Mouse (Mus musculus) heart, postnatal 14 days (tissue): ENCODE measurements at regions not wholly inside any gene's neighbourhood (a gene's known extent, or its start where the extent isn't known, plus 50 kb on each side); places are given as distances from the start of the nearest gene placed in this dataset.
"Not testable (repeated sequence)": the region's sequence is repeated elsewhere in the genome, so short reads cannot be mapped to it uniquely, and the experiment has no call there.

Source experiments
- DNase-seq, 2 experiments: peaks; one replicate each; pipeline ENCODE4 v3.0.0; 2021 to 2022
- intact Hi-C: fragments of 180-260 bp; cut with DNase I; formaldehyde crosslinking; loops from one replicate; pipeline ENCODE4 v1.15.1; 2025

DNA sequence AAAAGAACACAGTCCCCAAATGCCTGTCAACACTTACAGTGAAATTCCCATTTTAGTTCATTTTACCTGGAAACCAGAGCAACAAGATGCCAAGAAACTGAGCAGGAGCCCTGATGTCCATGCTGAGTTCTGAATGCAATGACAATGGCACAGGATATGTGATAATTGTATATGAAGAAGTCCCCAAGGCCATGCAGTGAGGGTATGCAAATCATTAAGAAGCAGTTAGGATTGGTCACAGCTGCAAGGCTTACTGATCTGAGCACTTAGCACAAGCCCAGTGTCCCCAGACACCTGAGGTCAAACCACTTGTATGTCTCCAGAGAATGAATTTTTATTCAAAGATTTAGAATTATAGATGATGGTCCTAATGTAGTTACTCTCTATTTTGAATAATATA lies 419.0 kb upstream of the Tacstd2 start:
- intact Hi-C loops: not testable (repeated sequence)

DNA sequence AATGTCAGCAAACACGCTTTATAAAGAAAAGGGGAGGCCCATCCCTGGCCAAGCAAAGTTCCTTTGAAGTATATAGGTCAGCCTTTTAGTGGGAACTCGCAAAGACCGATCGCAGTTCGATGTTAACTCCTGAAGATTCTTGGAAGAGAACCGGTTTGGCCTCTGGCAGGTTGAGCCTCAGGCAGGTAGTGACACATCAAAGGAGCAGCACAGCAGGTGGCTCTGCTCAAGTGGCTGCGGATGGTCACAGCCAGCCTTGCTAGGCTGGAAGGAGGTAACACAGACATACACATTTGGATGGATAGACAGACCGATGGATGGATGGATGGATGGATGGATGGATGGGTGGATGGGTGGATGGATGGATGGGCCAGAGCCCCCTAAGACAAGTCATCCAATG lies 395.9 kb upstream of the Tacstd2 start:
- DNase-seq, intact Hi-C loops: not testable (repeated sequence)

More for the DNA sequence above, 419.0 kb upstream of the Tacstd2 start:
- not testable (repeated sequence) for DNase-seq

DNA sequence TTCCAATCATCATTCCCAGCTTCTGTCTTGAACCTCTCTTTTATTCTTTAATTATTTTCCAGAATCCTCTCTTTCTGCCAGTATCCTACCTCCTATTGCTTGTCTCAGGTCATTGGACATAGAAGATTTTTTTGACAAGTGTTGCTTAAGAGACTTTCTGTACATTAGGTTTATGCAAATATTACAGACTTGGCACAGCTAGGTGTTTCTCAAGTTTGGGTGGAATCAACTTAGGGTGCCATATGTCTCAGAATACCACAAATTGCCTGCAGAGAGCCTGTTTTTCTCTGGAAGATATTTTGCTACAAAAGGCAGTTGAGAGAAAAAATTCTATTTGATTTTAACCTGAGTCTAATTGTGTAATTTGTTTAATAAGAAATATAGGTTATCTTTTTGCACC lies 386.9 kb upstream of the Tacstd2 start:
- DNase-seq: no peak
- intact Hi-C loops: no loop called here

DNA sequence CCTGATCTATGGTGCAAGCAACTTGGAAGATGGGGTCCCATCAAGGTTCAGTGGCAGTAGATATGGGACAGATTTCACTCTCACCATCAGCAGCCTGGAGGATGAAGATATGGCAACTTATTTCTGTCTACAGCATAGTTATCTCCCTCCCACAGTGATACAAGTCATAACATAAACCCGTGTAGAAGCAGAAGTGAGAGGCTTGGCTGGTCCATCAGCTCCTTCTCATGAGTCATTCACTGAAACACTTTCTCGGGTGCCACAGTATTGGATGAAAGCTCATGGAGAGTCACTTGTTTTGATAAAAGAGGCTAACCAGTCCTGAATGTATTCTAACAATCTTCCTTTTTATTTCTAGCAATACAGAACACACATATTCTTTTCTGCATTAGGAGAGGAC lies 378.3 kb upstream of the Tacstd2 start:
- DNase-seq: no peak
- intact Hi-C loops: no loop called here

DNA sequence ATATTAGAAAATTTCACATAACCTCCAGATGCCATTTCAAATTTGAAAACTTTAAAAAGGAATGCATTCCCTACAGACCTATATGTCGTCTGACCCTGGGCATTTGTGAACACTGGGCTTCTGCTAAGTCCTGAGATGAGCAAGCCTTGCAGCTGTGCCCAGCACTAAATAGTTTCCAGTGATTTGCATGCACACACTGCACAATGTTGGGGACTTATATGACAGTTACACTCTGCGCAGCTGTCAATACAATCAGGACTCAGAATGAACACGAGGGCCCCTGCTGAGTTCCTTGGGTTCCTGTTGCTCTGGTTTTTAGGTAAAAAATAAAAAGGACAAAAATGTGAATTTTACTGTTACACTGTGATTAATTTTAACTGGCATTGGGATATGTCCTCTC lies 377.7 kb upstream of the Tacstd2 start:
- intact Hi-C loops: no loop called here
- no peak for DNase-seq

DNA sequence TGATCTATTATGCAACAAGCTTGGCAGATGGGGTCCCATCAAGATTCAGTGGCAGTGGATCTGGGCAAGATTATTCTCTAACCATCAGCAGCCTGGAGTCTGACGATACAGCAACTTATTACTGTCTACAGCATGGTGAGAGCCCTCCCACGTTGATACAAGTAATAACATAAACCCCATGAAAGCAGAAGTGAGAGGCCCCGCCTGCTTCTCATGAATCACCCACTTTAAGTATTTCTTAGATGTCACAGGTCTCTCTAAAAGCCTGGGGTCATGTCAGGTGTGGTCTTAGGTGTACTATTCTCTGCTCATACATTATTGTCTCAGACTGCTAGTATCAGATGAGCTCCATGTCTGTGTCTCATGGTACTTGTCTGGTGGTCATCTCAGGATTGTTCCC lies 360.9 kb upstream of the Tacstd2 start:
- intact Hi-C loops: no loop called here
- DNase-seq: no peak

DNA sequence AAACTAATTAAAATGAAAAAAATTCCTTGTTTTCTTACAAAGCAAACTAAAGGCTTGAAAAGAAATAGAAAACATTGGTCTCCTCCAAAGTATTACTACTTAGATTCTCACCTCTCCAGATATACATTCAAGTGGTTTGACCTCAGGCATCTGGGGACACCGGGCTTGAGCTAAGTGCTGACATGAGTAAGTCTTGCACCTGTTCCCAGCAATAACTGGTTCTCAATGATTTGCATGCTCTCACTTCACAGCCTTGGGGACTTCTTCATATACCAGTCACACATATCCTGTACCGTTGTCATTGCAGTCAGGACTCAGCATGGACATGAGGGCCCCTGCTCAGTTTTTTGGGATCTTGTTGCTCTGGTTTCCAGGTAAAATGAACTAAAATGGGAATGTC lies 360.3 kb upstream of the Tacstd2 start:
- DNase-seq: no peak
- intact Hi-C loops: no loop called here

DNA sequence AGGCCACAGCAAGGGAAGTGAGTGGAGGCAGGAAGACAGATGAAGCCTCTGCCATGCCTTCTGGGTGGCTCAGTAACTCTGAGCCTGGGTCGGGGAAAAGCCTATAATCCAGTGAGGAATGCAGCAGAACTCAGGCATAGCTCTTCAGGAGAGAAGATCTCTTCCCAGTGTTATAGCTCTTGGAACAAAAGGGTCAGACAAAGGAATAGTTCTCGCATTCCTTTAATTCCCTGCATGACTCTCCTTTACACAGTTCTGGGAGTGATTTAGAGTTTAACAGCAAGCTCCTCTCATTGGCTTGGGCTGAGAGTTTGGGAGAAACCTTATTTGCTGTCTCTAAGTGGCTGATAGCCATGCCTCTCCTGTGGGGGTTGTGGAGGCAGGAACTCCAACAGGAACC lies 352.0 kb upstream of the Tacstd2 start:
- no peak for DNase-seq
- intact Hi-C loops: no loop called here

DNA sequence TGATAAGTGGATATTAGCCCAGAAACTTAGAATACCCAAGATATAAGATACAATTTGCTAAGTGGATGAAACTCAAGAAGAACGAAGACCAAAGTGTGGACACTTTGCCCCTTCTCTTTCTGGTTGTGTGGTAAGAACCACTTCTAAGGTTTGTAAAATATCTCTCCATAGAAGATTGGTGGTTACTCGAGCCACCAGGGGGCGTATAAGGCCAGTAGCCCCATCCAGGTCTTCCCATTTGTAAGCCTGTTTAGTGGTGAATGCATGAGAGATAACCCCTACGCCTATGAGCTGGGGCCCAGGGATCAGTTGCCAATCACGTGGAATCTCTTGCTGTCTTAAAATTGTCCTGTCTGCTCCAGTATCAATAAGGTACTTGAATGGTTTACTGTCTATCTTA lies 349.3 kb upstream of the Tacstd2 start:
- no peak for DNase-seq
- intact Hi-C loops: no loop called here

DNA sequence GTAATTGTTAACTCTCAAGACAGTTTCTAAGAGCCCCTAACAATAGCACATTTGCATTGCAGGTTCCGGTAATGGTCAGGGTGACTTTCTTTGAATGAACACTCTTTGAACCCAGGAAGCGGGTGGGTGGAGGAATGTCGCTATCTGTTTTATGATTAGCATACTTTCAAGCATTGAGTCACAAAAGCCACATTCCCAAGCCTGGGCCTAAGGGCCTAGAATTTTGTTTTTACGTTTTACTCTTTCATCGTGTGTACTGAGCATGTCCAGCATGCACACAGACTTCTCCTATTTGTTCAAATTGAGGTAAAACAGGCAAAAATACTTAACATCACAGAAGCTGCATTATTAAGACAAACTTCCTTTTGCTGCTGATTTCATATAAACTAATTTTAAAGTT lies 345.9 kb upstream of the Tacstd2 start:
- intact Hi-C loops, DNase-seq: not testable (repeated sequence)

DNA sequence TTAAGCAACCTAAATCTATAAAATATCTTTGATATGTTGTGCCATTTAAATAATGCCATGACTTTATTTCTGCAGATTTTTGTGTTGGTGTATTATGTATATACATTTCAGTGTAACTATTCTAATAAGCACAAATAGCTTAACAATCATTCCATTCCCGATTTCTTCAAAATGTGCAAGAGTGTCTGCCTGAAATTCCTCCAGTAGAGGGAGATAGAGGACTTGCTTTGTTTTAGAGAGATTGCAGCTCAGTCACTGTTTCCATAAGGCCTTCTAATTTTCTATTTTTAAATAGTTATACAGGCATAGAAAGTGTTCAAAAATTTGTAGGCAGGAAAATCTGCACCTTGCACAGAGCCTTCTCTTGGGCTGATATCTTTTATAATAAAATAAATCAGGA lies 322.3 kb upstream of the Tacstd2 start:
- DNase-seq, intact Hi-C loops: not testable (repeated sequence)

DNA sequence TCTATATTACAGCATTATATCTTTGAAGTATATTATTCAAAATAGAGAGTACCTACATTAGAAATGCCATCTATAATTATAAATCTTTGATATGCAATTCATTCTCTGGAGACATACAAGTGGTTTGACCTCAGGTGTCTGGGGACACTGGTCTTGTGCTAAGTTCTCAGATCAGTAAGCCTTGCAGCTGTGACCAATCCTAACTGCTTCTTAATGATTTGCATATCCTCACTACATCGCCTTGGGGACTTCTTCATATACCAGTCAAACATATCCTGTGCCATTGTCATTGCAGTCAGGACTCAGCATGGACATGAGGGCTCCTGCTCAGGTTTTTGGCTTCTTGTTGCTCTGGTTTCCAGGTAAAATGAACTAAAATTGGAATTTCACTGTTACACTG lies 303.9 kb upstream of the Tacstd2 start:
- DNase-seq, intact Hi-C loops: not testable (repeated sequence)

DNA sequence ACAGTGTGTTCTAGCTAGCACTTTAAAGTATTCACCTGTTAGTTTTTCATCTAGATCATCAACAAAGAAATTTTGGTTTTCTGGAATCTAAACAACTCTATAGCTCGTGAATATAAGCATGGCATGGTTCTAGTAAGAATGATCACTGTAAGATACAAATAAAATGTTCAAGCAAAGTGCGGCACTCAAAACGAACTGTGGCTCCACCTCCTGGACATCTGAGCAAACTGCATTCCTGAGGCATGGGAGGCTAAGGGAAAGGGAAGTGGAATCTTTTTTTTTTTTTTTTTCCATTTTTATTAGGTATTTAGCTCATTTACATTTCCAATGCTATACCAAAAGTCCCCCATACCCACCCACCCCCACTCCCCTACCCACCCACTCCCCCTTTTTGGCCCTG lies 276.9 kb upstream of the Tacstd2 start:
- DNase-seq: peak in 1 of 2 experiments; percentile 21
- intact Hi-C loops: not testable (repeated sequence)

DNA sequence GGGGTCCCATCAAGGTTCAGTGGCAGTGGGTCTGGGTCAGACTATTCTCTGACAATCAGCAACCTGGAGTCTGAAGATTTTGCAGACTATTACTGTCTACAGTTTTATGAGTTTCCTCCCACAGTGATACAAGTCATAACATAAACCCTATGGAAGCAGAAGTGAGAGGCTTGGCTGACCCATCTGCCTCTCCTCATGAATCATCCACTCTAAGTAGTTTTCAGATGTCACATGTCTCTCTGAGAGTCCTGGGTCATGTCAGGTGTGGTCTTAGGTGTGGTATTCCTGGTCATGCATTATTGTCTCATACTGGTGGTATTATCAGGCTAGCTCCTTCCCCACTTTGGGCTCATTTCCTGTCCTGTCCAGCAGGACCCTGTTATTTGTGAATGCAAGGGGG lies 255.8 kb upstream of the Tacstd2 start:
- DNase-seq: no peak
- intact Hi-C loops: no loop called here

DNA sequence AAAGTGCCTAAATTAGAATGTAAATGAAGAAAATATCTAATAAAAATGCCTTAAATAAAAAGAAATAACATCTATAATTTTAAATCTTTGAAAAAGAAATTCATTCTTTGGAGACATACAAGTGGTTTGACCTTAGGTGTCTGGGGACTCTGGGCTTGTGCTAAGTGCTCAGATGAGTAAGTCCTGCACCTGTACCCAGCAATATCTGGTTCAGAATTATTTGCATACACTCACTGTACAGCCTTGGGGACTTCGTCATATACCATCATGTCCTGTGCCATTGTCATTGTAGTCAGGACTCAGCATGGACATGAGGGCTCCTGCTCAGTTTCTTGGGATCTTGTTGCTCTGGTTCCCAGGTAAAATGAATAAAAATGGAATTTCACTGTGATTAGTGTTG lies 255.1 kb upstream of the Tacstd2 start:
- DNase-seq: no peak
- intact Hi-C loops: no loop called here

DNA sequence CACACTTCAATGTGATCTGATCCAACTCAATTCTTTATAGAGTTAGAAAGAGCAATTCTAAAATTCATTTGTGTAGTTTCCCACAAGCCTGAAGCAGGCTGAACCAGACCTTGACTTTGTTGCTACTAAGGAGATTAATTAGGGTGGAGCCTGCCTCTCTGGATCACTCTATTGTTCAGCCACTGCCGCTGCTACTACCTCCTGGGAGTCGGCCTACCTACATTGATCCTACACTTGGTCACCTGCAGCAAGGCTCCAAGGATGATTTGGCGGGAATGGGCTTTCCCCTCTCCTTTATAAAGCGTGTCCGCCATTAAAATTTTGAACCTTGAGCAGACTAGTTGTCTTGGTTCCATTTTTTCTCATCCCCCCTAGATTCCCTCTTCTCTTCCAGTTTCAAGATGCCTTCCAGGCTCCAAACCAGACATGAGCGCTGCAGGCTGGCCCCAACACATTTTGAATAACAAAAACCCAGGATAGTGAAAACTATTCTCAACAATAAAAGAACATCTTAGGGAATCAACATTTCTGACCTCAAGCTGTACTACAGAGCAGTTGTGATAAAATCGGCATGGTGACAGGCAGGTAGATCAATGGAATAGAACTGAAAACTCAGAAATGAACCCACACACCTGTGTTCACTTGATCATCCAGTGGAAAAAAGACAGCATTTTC lies 251.6 kb upstream of the Tacstd2 start:
- intact Hi-C loops: no loop called here
- no peak for DNase-seq

DNA sequence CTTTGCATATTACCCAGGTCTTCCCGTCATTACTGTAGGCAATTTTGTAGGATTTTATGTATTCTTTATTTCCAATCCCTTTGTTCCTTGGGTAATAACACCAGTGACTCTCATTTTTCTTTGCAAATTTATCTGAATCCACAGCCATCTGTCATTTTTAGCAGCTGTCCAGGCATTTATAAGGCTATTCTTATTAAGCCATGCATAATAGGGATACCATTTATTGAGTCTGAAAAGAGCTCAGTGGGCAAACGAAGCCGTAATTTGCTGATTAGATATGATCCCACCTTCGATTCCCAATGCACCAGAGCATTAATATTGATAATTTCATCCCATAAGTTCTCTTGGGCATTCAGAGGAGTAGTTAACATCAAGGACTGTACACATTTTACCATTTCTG lies 243.3 kb upstream of the Tacstd2 start:
- DNase-seq: no peak
- intact Hi-C loops: no loop called here

DNA sequence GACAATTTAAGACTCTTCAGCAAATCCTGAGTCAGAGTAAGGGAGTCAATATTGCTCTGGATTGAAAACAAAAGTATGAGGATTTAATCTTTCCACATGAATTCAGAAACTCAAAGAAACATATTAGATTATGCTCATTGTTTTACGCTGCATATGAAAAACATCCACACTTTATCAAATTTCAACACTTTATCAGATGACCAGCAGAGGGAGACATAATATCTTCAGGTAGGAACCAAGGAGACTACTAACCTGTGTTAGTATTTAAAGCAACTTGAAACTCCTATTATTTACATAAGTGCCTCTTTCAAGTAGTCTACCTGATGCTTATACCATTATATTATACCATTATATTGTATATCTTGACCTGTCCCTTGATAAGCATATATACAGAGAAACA lies 218.5 kb upstream of the Tacstd2 start:
- intact Hi-C loops: not testable (repeated sequence)

DNA sequence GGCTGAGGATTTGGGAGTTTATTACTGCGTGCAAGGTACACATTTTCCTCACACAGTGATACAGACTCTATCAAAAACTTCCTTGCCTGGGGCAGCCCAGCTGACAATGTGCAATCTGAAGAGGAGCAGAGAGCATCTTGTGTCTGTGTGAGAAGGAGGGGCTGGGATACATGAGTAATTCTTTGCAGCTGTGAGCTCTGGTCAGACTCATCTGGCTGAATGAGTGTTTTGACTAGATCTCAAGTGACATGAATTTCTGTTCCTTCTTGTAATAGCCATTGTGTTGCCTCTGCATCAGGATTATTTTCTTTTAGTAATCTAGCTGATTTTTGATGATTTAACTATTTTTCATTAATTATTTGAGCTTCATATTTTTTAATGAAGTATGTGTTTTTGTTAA lies 190.0 kb upstream of the Tacstd2 start:
- no peak for DNase-seq
- intact Hi-C loops: no loop called here

More for the DNA sequence above, 218.5 kb upstream of the Tacstd2 start:
- DNase-seq: not testable (repeated sequence)

DNA sequence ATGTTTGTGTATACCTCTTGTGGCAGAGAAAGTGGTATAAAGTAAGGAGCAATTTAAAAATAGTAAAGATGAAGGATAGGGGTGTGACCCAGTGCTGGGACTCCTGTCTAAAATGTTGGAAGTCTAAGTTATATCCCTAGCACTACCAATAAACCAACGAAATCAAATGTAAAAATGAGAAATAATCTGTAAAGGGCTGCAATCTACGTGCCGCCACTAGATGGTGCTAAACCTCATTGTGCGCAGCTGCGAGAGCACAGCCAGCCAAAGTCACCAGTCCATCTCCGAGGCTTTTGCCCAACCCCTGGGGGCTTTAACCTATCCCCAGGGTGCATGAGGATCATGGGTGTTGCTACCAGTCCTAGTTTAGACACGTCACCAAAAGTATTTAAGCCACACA lies 163.4 kb upstream of the Tacstd2 start:
- intact Hi-C loops: not testable (repeated sequence)
- DNase-seq: peak in 1 of 2 experiments; percentile 14

DNA sequence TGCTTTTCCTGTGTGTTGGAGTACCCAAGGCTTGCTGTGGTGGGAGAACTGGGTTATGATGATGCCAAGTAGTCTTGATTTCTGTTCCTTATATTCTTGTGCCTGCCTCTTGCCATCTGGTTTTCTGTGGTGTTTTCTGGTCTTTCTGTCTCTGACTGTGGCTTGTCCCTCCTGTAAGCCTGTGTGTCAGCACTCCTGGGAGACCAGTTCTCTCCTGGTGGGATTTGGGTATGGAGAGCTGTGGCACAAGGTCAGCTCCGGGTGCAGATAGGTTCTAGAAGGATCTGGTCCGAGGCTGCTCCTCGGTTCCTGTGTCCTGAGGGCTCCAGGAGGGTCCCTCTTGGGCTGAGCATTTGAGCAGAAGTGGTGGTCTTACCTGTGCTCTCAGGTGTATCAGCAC lies 155.4 kb upstream of the Tacstd2 start:
- intact Hi-C loops, DNase-seq: not testable (repeated sequence)

DNA sequence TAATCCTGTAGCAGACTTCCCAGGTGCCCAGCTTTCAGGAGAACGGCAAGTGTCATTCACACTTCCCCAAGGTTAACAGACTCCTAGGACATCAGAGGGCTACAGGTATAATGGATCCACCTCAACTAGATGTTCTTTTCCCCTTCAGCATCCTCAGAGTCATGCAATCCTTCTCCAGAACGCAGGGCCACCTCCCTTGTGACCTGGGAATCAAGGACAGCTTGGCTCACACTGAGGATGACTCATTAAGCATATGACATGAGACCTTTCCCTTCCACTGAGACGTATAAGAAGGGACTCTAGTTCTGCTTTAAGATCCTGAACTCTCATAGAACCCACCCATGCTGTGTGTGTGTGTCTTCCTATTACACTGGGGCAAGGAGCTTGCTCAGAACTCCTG lies 147.5 kb upstream of the Tacstd2 start:
- intact Hi-C loops: not testable (repeated sequence)

DNA sequence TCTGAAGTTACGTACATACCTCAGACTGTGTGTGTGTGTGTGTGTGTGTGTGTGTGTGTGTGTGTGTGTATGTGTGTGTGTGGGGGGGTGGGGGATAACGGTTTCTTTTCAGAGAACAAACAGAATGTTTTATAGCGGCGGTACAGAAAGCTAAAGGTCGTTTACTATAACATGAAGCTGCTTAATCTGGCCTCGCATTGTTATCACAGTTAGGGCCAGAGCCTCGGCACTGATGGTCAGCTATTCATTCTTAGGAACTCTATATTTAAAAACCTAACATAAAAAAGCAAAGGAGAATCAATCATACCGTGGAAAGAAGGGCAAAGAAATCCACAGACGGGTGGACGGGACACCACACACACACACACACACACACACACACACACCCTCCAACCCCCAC lies 146.0 kb upstream of the Tacstd2 start:
- intact Hi-C loops, DNase-seq: not testable (repeated sequence)

More for the DNA sequence above, 147.5 kb upstream of the Tacstd2 start:
- DNase-seq: not testable (repeated sequence)
